ENCODE assay signal across 8 mouse cellular contexts in the genomic region with DNA sequence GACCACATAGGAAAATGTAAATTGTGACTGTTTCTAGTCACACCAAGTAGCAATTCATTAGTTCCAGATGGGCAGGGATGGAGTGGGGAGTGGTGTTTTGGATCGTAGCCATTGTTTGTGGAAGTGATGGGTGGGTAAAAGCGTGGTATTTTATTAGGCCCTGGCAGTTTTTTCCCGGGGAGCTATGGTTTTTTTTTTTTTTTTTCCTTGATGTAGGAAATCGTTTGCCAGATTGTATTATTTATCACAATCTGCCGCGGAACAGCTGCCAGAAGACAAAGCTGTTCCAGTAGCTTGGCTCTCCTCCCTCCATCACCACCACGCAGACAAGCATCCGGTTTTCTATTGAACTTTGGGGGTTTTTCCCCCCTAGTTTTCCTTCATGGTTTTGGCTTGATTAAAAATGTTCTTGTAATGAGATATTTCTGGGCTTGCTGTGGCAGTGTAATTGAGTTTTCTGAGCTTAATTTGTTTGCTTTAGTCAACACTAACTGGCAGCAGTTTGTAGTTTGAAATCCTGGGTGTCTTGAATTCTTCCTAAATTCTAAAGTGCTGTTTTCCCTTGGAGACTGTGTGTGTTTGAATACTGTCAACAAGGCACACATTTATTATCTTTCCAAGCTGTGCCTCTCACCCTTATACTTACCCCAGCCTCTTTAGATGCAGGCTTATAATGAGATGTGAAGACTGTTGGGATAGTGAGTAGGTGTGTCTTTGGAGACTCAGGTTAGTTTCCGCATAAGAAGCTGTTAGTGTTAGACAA. TPM values are rescaled to one million over a fixed set of nuclear protein-coding genes. Genes with fewer than 3 reads are reported as not detected.
DNase-seq lines count a peak whose midpoint lies in the region; ATAC-seq lines count a peak whose summit lies in the region.

No protein-coding gene starts in this region.

- no peaks in the 10 kb centered on the region for H3K9me3 ChIP-seq in embryonic facial prominence, embryonic 15.5 days (replicated peaks)
- H3K9me3 ChIP-seq in lung, embryonic 16.5 days (ENCODE audit: control insufficient read depth, low read length): no peaks in the 10 kb centered on the region

- ATAC-seq in embryonic facial prominence, embryonic 15.5 days (ENCODE audit: insufficient number of reproducible peaks, low FRiP score, low TSS enrichment, low read depth): peak; percentile 39; the same call in 1 of the 2 replicates
- ATAC-seq in lung, embryonic 16.5 days (ENCODE audit: low read depth): peak; percentile 56

- peaks cover 22% of the 10 kb centered on the region for H3K4me1 ChIP-seq in embryonic facial prominence, embryonic 15.5 days
- peaks cover 22% of the 10 kb centered on the region for H3K4me1 ChIP-seq in lung, embryonic 16.5 days (replicated peaks; ENCODE audit: control insufficient read depth, insufficient read depth, low read length)

- intact Hi-C loops in heart, postnatal 14 days (cut with DNase I): no loop called here

- no peak overlapping the region for H3K4me3 ChIP-seq in embryonic facial prominence, embryonic 15.5 days (replicated peaks)
- no peak overlapping the region for H3K4me3 ChIP-seq in lung, embryonic 16.5 days (ENCODE audit: low read length)

- H3K36me3 ChIP-seq in embryonic facial prominence, embryonic 15.5 days: no peaks in the 10 kb centered on the region
- peaks cover 3% of the 10 kb centered on the region; the same call in 1 of the 2 replicates for H3K36me3 ChIP-seq in lung, embryonic 16.5 days (ENCODE audit: control insufficient read depth, insufficient read depth, low read length)

- peak; percentile 13 to 28 for DNase-seq in left cerebral cortex, adult 18-20 months (ENCODE audit: low spot score in 2 of 2)
- no peak for DNase-seq in left cerebral cortex, adult 11 months (ENCODE audit: low spot score)
- DNase-seq in heart, postnatal 14 days: peak; percentile 60 to 64
- peak; percentile 66 to 67 for DNase-seq in kidney, postnatal 25 days
- DNase-seq in right cerebral cortex, postnatal 10 days (ENCODE audit: low spot score in 2 of 2): peak; percentile 77 to 79
- no peak for DNase-seq in B cell, adult 2 months

- 17% methylated on average over 9 of the region's 9 CpGs for WGBS in embryonic facial prominence, embryonic 15.5 days
- 36% methylated on average over 9 of the region's 9 CpGs for WGBS in lung, embryonic 16.5 days

- H3K4me2 ChIP-seq in embryonic facial prominence, embryonic 15.5 days (replicated peaks): no peak overlapping the region; the same call in 1 of the 2 replicates
- H3K4me2 ChIP-seq in lung, embryonic 16.5 days (ENCODE audit: low read depth, low read length): peak overlapping the region; percentile 26; the same call in 1 of the 2 replicates

- H3K9ac ChIP-seq in embryonic facial prominence, embryonic 15.5 days: no peak overlapping the region
- no peak overlapping the region for H3K9ac ChIP-seq in lung, embryonic 16.5 days (ENCODE audit: low read length)

- peak overlapping the region; percentile 84 for H3K27ac ChIP-seq in embryonic facial prominence, embryonic 15.5 days (replicated peaks)
- H3K27ac ChIP-seq in lung, embryonic 16.5 days (ENCODE audit: low read length): peak overlapping the region; percentile 62

- no peaks in the 10 kb centered on the region for H3K27me3 ChIP-seq in embryonic facial prominence, embryonic 15.5 days
- no peaks in the 10 kb centered on the region for H3K27me3 ChIP-seq in lung, embryonic 16.5 days (ENCODE audit: control insufficient read depth, insufficient read depth, low read depth, low read length)

RNA-seq across cellular contexts. Expression of gene Eif2b3, which starts 20.9 kb away (rescaled TPM):
- total RNA-seq in left cerebral cortex, adult 18-20 months (2021): 10 to 100 TPM; 18.8 to 20.6 TPM
- polyA plus RNA-seq in embryonic facial prominence, embryonic 15.5 days (2015; fragmentation: Nextera tagmentation; extraction: Ambion mirVana): 40.4 and 41.3 TPM in 2 replicates
- total RNA-seq in heart, postnatal 14 days (2021): 10 to 100 TPM; 14.9 to 15.5 TPM
- polyA plus RNA-seq in lung, embryonic 16.5 days (2015; fragmentation: Nextera tagmentation; extraction: Ambion mirVana): 27.8 and 29.7 TPM in 2 replicates

RNA-seq across cellular contexts. Expression of gene Hectd3, which starts 45.0 kb away (rescaled TPM):
- total RNA-seq in left cerebral cortex, adult 18-20 months (2021): 10 to 100 TPM; 39.4 to 46.0 TPM
- polyA plus RNA-seq in embryonic facial prominence, embryonic 15.5 days (2015; fragmentation: Nextera tagmentation; extraction: Ambion mirVana): 13.9 and 14.2 TPM in 2 replicates
- 10 to 100 TPM; 18.6 to 18.9 TPM for total RNA-seq in heart, postnatal 14 days (2021)
- polyA plus RNA-seq in lung, embryonic 16.5 days (2015; fragmentation: Nextera tagmentation; extraction: Ambion mirVana): 8.0 and 9.0 TPM in 2 replicates

RNA-seq across cellular contexts. Expression of gene Urod, which starts 45.9 kb away (rescaled TPM):
- 10 to 100 TPM; 63.7 to 68.4 TPM for total RNA-seq in left cerebral cortex, adult 18-20 months (2021)
- polyA plus RNA-seq in embryonic facial prominence, embryonic 15.5 days (2015; fragmentation: Nextera tagmentation; extraction: Ambion mirVana): 87.8 and 97.3 TPM in 2 replicates
- total RNA-seq in heart, postnatal 14 days (2021): 100 to 1,000 TPM in 1 of 2 experiments, 10 to 100 TPM in 1; 92.7 to 106 TPM
- polyA plus RNA-seq in lung, embryonic 16.5 days (2015; fragmentation: Nextera tagmentation; extraction: Ambion mirVana): 102 and 107 TPM in 2 replicates

RNA-seq across cellular contexts. Expression of gene Ptch2, which starts 55.8 kb away (rescaled TPM):
- total RNA-seq in left cerebral cortex, adult 18-20 months (2021): 1 to 10 TPM; 1.1 to 2.0 TPM
- polyA plus RNA-seq in embryonic facial prominence, embryonic 15.5 days (2015; fragmentation: Nextera tagmentation; extraction: Ambion mirVana): 20.8 and 22.5 TPM in 2 replicates
- 1 to 10 TPM; 1.5 to 1.7 TPM for total RNA-seq in heart, postnatal 14 days (2021)
- polyA plus RNA-seq in lung, embryonic 16.5 days (2015; fragmentation: Nextera tagmentation; extraction: Ambion mirVana): 5.3 and 5.7 TPM in 2 replicates

Comparison
In these comparisons a context has a peak if more than half of its experiments do, and no peak if none do; other contexts are left out.
1. DNase-seq: peak in left cerebral cortex, adult 18-20 months (2 of 2), heart, postnatal 14 days (2 of 2), kidney, postnatal 25 days (2 of 2) and right cerebral cortex, postnatal 10 days (2 of 2); none in left cerebral cortex, adult 11 months (single experiment) and B cell, adult 2 months (0 of 2).